Mouse (Mus musculus) spleen, postnatal 4 days (tissue): Measurements from ENCODE around the gene Pla1a.

Experiments used
- DNase-seq, 2 experiments: peaks; one replicate each; pipeline ENCODE4 v3.0.0; 2022; ENCODE audit warnings: low spot score in 2 of 2

The Pla1a gene

GRCm38 (mm10) chr16:38369431-38369830 is 63.5 kb downstream of the Pla1a start:
- DNase-seq = peak in 1 of 2 experiments; percentile 56

DNA sequence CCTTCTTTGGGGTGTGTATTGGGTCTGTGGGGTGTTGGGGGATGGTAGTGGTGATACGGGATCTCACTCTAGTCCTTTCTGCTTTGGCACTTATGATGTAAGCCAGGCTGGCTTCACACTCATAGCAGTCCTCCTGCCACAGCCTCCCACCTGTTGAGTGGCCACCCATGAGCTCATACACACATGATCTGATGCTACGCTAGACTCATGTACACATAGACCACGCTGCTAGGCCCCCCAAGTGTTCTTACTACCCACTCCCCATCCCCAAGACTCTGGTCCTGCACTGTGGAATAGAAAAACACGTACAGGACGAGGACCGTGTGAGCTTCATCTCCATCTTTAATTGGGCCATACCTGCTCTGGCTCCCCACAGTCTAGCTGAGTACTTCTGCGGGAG is 63.9 kb downstream of the Pla1a start:
- DNase-seq = peak in 1 of 2 experiments; percentile 52

DNA sequence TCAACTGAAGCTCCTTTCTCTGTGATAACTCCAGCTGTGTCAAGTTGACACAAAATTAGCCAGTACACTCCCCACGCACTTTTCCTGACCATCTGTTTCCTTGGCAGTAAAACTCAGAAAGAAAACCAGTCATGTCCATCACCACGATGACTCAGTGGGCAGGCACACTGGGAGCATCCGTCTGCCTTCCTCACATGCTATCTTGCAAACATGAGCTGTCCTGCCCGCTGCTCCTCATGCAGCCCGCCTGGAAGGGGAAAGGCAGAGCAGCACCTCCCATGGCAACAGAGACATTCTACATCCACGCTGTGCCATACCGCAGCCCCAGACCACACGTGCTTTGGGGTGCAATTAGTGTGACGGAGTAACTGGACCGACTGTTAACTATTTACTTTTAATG is 64.6 kb downstream of the Pla1a start:
- peak in 1 of 2 experiments; percentile 58 for DNase-seq

GRCm38 (mm10) chr16:38366231-38366630 is 66.7 kb downstream of the Pla1a start:
- peak in 1 of 2 experiments; percentile 45 for DNase-seq

DNA sequence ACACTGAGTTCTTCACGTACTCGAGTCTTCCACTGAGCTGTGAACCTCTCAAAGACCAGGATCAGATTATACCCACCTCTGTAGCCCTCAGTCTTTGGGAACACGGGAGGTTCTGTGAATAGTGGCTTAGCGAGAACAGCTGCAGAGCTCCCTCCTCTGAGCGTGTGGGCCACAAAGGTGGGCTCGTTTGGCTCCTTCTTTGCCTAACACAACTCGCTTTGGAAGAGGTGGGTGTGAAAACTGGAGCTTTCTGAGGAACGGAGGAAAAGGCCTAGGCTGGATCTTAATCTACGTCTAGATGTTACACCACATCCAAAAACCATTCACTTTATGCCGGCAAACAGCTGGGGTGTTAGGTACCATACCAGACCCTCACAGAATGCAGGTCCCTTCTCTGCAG is 67.6 kb downstream of the Pla1a start:
- DNase-seq = peak in 1 of 2 experiments; percentile 45

GRCm38 (mm10) chr16:38363657-38364056 is 69.3 kb downstream of the Pla1a start:
- peak in 1 of 2 experiments; percentile 52 for DNase-seq

DNA sequence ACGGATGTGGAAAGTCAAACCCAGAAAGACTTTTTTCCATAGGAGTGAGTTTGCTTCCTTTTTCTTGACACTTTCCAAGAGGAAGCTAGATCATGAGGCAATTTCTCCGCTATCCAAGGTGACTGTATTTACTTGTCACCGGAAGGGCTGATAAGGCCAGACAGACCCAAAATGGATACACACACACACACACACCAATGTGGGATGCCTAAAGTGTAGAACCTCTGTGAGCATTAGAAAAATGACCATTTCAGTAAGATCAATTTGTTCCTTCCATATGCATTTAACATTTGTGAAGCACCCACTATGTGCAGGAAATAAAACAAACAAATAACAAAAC is 69.7 kb downstream of the Pla1a start:
- no peak for DNase-seq

GRCm38 (mm10) chr16:38362493-38363255 is 70.3 kb downstream of the Pla1a start:
- peak in 1 of 2 experiments; percentile 57 for DNase-seq

DNA sequence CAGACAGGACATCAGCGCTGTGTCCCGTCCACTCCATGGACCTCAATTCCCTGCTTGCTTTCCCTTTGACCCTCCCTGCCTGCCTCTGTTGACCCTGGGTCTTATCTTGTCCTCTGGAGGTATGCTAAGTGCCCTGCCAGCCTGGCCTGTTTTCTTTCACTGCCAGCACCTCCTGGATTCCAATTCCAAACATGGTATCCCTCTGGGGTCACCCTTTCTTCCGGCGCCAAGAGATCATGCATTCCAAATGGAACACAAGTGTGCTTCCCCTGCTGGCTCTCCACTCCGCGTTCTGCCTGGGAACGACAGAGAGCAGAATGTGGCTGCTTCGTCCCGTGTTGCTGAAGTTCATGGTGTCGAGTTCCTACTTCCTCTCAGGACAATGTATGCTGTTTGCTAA is 71.0 kb downstream of the Pla1a start, which contains the start of gene Popdc2:
Popdc2 (plus strand) TSS at position 277 of the 400 bp plus-strand sequence.
- DNase-seq = peak in 1 of 2 experiments; percentile 55

- DNase-seq = no peak
Observed at GRCm38 (mm10) chr16:38360317-38360716, 72.6 kb downstream of the Pla1a start.

- no peak for DNase-seq
Observed at GRCm38 (mm10) chr16:38359857-38360256, 73.1 kb downstream of the Pla1a start.

GRCm38 (mm10) chr16:38359241-38359640 is 73.7 kb downstream of the Pla1a start:
- DNase-seq = no peak

DNA sequence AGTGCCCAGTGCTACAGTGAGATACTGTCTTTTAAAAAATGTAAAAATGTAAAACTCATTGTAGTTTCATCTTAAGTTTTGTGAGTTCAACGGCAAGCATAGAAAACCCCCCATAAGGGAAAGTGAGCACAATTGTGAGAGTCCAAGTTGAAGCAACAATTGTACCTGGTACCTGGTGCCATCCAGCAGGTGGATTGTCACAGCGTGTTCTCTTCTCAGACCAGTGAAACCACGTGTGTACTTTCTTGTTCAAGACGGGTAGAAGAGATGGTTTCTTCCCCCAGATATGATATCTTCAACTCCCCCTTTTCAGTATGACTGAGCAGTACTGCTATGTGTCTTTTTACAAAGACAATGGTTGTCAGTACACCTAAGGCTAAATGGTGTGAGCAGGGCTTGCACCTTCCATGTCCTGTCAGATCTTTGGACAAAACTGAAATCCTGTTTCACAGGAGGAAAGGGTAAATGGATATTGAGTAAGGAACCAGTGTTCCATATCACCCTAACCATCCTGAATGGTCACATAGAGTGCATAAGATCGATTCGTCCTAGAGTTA is 74.6 kb downstream of the Pla1a start:
- no peak for DNase-seq

DNA sequence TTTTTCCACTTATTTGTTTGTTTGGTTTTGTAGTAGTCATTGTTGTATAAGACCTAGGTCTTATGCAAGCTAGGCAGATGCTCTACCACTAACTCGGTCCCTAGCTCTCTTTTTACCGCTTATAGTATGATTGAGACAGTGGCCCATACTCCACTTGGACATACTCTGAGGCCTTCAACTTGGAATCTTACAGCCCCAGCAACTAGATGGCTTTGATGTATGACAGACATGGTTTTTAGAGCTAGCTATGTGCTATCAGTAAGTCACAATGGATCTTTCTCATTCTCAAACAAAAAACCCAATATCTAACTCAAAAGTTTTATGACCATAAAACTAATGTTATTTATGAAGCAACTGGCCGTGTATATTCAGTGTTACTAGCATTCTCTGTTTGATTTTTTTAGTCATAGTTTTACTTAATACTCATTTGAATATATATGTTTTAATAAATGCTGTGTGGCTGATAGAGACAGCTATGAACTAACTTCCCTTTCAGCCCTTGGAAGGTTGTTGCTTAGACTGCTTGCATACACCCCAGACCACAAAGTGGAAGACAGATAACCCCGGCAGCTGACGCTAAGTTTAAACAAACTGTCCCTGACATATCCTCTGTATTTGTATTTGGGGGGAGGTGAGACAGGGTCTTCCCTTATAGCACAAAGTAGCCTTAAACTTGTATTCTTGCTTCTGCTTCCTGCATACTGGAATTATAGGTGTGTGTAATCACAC is 78.6 kb downstream of the Pla1a start:
- no peak for DNase-seq

GRCm38 (mm10) chr16:38353642-38354041 is 79.3 kb downstream of the Pla1a start:
- DNase-seq = no peak

DNA sequence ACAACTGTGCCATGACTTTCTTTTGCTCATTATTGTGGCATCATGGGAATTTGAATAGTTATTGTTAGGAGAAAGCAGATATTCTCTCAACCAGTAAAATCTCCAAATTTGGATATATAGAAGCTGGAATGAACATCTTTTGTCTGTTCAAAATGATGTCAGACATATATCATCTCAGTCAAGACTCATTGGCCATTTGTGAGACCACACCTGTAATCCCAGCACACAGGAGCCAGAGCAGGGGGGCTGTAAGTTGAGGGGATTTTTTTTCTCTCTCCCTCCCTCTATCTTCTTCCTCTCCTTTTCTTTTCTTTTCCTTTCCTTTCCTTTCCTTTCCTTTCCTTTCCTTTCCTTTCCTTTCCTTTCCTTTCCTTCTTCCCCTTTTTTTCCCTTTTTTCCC is 80.1 kb downstream of the Pla1a start:
- no peak for DNase-seq

DNA sequence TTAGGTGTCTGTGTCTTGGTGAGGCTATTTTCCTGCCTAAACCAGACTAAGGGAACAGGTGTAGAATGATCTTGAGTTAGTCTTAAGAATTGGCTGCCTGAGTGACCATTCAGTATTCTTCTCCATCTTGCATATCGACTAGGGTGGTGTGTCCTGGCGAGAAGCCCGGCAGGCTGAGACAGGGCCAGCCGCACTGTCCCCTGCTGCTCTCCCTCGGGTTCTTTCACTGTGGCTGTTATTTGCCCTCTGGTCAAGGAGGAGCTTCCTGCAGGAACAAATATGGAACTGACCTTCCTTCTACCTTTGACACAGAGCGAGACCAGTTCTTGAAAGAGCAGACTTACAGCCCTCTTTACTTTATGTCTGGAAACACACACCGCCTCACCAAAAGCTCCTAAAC is 80.9 kb downstream of the Pla1a start:
- DNase-seq = no peak

- no peak for DNase-seq
Observed at GRCm38 (mm10) chr16:38350939-38351338, 82.0 kb downstream of the Pla1a start.

- DNase-seq = no peak
Observed at GRCm38 (mm10) chr16:38350361-38350855, 82.5 kb downstream of the Pla1a start.

- DNase-seq = no peak
Observed at GRCm38 (mm10) chr16:38349881-38350280, 83.1 kb downstream of the Pla1a start.

DNA sequence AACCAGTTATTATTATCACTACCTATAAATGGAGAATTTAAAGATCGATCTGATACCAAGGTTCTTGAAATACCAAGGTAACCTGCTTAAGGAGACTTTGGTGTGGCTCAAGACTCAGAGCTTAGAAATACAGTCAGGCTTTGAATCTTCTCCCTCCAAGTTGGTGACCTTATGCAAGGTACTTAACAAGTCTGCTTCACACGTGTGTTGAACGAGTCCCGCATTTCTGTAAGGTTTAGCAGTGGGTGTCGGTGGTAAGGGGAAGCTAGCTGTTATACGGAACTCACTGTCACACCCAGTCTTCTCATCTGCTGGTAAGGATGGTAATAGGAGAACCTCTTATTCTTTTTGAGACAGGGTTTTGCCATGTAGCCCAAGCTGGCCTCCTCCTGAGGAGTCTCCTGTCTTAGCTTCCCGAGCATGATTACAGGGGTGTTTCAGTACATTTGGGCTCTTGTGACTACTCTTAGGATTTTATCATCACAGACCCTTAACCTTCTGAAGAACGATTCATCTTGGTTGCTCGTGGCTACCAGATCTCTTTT is 84.7 kb downstream of the Pla1a start:
- no peak for DNase-seq

DNA sequence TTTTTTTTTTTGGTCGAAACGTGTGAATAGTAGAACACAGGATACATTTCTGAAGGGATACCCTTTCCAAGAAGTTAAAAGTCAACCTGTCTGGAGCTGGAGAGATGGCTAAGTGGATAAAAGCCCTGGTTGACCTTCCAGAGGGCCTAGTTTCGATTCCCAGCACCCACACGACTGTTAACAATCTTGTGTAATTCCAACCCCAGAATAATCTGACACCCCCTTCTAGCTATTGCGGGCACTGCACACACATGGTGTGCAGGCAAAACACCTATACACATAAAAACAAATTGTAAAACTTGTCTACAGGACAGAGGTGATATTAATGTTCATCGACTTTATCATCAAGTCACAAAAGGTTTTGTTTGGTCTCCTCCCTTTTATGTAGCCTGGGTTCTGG is 85.4 kb downstream of the Pla1a start:
- DNase-seq = no peak
